10 mouse cellular contexts compared by ENCODE assay signal in genomic region chr1:74090329-74090728, GRCm38 (mm10). TPM values are rescaled to one million over a fixed set of nuclear protein-coding genes. Genes with fewer than 3 reads are reported as not detected.
DNase-seq lines count a peak whose midpoint lies in the region; ATAC-seq and TF ChIP-seq lines count a peak whose summit lies in the region.
"Had no signal": no experiment of that assay in that cellular context is flagged by ENCODE, and none has a peak within 500 bp of the region (broad histone marks: within the 10 kb centered on the region; RNA-seq: fewer than 3 reads in every experiment).

No protein-coding gene starts in this region.

- H3K27me3 ChIP-seq in heart, embryonic 15.5 days: no peaks in the 10 kb centered on the region; the same call in 1 of the 2 replicates
- peaks cover 53% of the 10 kb centered on the region for H3K27me3 ChIP-seq in E14TG2a.4 (ENCODE audit: insufficient read depth, low read length)
- no peaks in the 10 kb centered on the region for H3K27me3 ChIP-seq in embryonic facial prominence, embryonic 12.5 days
- no peaks in the 10 kb centered on the region for H3K27me3 ChIP-seq in limb, embryonic 13.5 days

- no peaks in the 10 kb centered on the region for H3K36me3 ChIP-seq in heart, embryonic 15.5 days
- no peaks in the 10 kb centered on the region for H3K36me3 ChIP-seq in E14TG2a.4 (ENCODE audit: insufficient read depth, low read length)
- H3K36me3 ChIP-seq in embryonic facial prominence, embryonic 12.5 days: no peaks in the 10 kb centered on the region
- H3K36me3 ChIP-seq in limb, embryonic 13.5 days: no peaks in the 10 kb centered on the region

- 45% methylated on average over 7 of the region's 7 CpGs for WGBS in heart, embryonic 15.5 days
- WGBS in embryonic facial prominence, embryonic 12.5 days: 11% methylated on average over 7 of the region's 7 CpGs
- 16% methylated on average over 7 of the region's 7 CpGs for WGBS in limb, embryonic 13.5 days

- TF ChIP-seq CTCF in E14TG2a.4 (conservative IDR thresholded peaks at IDR 0.05; ENCODE audit: low read length): no peak

- no peak for ATAC-seq in heart, embryonic 15.5 days (replicated peaks; ENCODE audit: insufficient number of reproducible peaks, insufficient read depth, low FRiP score, low read depth)
- no peak for ATAC-seq in embryonic facial prominence, embryonic 12.5 days (ENCODE audit: insufficient number of reproducible peaks, insufficient read depth, low FRiP score, low TSS enrichment)
- ATAC-seq in limb, embryonic 13.5 days (ENCODE audit: low FRiP score, low read depth): no peak
- no peak for ATAC-seq in megakaryocyte, adult 5-6 weeks (ENCODE audit: poor library complexity, severe bottlenecking)
- ATAC-seq in erythroid progenitor cell, adult 5-6 weeks (replicated peaks; ENCODE audit: low FRiP score, poor library complexity, severe bottlenecking): no peak

- intact Hi-C loops in heart, postnatal 10 days (cut with DNase I): no loop called here

- 0 out of 2 replicates have a peak overlapping the region, but pooled peaks have one; percentile 78 for H3K27ac ChIP-seq in heart, embryonic 15.5 days
- H3K27ac ChIP-seq in embryonic facial prominence, embryonic 12.5 days: peak overlapping the region; percentile 99
- peak overlapping the region; percentile 99; the same call in 1 of the 2 replicates for H3K27ac ChIP-seq in limb, embryonic 13.5 days

- peak overlapping the region; percentile 27 for H3K4me3 ChIP-seq in heart, embryonic 15.5 days
- 0 out of 2 replicates have a peak overlapping the region, but pooled peaks have one; percentile 17 for H3K4me3 ChIP-seq in E14TG2a.4 (replicated peaks; ENCODE audit: low read length)
- H3K4me3 ChIP-seq in embryonic facial prominence, embryonic 12.5 days: peak overlapping the region; percentile 46
- H3K4me3 ChIP-seq in limb, embryonic 13.5 days: peak overlapping the region; percentile 54

- no peaks in the 10 kb centered on the region for H3K9me3 ChIP-seq in heart, embryonic 15.5 days (replicated peaks)
- no peaks in the 10 kb centered on the region for H3K9me3 ChIP-seq in E14TG2a.4 (ENCODE audit: low read length)
- H3K9me3 ChIP-seq in embryonic facial prominence, embryonic 12.5 days: no peaks in the 10 kb centered on the region
- no peaks in the 10 kb centered on the region for H3K9me3 ChIP-seq in limb, embryonic 13.5 days

- DNase-seq in heart, postnatal 10 days: no peak
- DNase-seq in thymus, adult 18-20 months: no peak
- DNase-seq: cerebellum, adult 11-12 months; retina, postnatal 1 day had no signal

- H3K4me2 ChIP-seq in heart, embryonic 15.5 days: peak overlapping the region; percentile 49
- H3K4me2 ChIP-seq in embryonic facial prominence, embryonic 12.5 days (replicated peaks): peak overlapping the region; percentile 84
- peak overlapping the region; percentile 85 for H3K4me2 ChIP-seq in limb, embryonic 13.5 days (replicated peaks)

- peaks cover 38% of the 10 kb centered on the region for H3K4me1 ChIP-seq in heart, embryonic 15.5 days (replicated peaks)
- peaks cover 65% of the 10 kb centered on the region for H3K4me1 ChIP-seq in E14TG2a.4 (replicated peaks; ENCODE audit: low read depth, low read length)
- H3K4me1 ChIP-seq in embryonic facial prominence, embryonic 12.5 days: peaks cover 56% of the 10 kb centered on the region
- H3K4me1 ChIP-seq in limb, embryonic 13.5 days: peaks cover 80% of the 10 kb centered on the region

- peak overlapping the region; percentile 5; the same call in 1 of the 2 replicates for H3K9ac ChIP-seq in heart, embryonic 15.5 days
- peak overlapping the region; percentile 68 for H3K9ac ChIP-seq in embryonic facial prominence, embryonic 12.5 days
- peak overlapping the region; percentile 73 for H3K9ac ChIP-seq in limb, embryonic 13.5 days

RNA-seq across cellular contexts. Expression of gene Tns1, which starts 33.9 kb away (rescaled TPM):
- polyA plus RNA-seq in heart, embryonic 15.5 days (2015; fragmentation: Nextera tagmentation; extraction: Ambion mirVana): 121 and 140 TPM in 2 replicates
- total RNA-seq in heart, postnatal 10 days (2021): 100 to 1,000 TPM; 532 to 688 TPM
- polyA plus RNA-seq in embryonic facial prominence, embryonic 12.5 days (2016; fragmentation: Nextera tagmentation; extraction: Ambion mirVana): 38.8 and 39.4 TPM in 2 replicates
- 44.4 and 45.1 TPM in 2 replicates for polyA plus RNA-seq in limb, embryonic 13.5 days (2015; fragmentation: Nextera tagmentation; extraction: Ambion mirVana)
- total RNA-seq in megakaryocyte, adult 5-6 weeks (2015): 4.9 and 5.5 TPM in 2 replicates
- 2.9 and 3.2 TPM in 2 replicates for total RNA-seq in megakaryocyte, adult 5-6 weeks (2017)
- 20.5 and 21.6 TPM in 2 replicates for total RNA-seq in erythroid progenitor cell, adult 5-6 weeks (2015; ENCODE audit: low replicate concordance)
- total RNA-seq in erythroid progenitor cell, adult 5-6 weeks (2017; ENCODE audit: low replicate concordance): 20.0 and 49.5 TPM in 2 replicates

RNA-seq across cellular contexts. Expression of gene Rufy4, which starts 35.0 kb away (rescaled TPM):
- 0.43 and 0.49 TPM in 2 replicates for polyA plus RNA-seq in heart, embryonic 15.5 days (2015; fragmentation: Nextera tagmentation; extraction: Ambion mirVana)
- total RNA-seq in heart, postnatal 10 days (2021): 1 to 10 TPM; 1.2 to 1.5 TPM
- polyA plus RNA-seq in embryonic facial prominence, embryonic 12.5 days (2016; fragmentation: Nextera tagmentation; extraction: Ambion mirVana): 0.22 and 0.26 TPM in 2 replicates
- polyA plus RNA-seq in limb, embryonic 13.5 days (2015; fragmentation: Nextera tagmentation; extraction: Ambion mirVana): 0.15 and 0.33 TPM in 2 replicates
- total RNA-seq in megakaryocyte, adult 5-6 weeks (2015): 0.25 and 0.38 TPM in 2 replicates
- 1.1 and 2.5 TPM in 2 replicates for total RNA-seq in megakaryocyte, adult 5-6 weeks (2017)
- not detected in 2 replicates for total RNA-seq in erythroid progenitor cell, adult 5-6 weeks (2015; ENCODE audit: low replicate concordance)
- 0.13 TPM in 1 of 2 replicates, not detected in the other for total RNA-seq in erythroid progenitor cell, adult 5-6 weeks (2017; ENCODE audit: low replicate concordance)

Comparison
In these comparisons a context has a peak if more than half of its experiments do, and no peak if none do; other contexts are left out.
1. H3K9ac ChIP-seq: peak in every context shown above with its lines; median percentile 73 in limb, embryonic 13.5 days; 68 in embryonic facial prominence, embryonic 12.5 days; 5 in heart, embryonic 15.5 days.
2. RNA of gene Tns1, which starts 33.9 kb away (total RNA-seq): 532 to 688 TPM in heart, postnatal 10 days; 20.0 to 49.5 TPM in erythroid progenitor cell, adult 5-6 weeks and 2.9 to 5.5 TPM in megakaryocyte, adult 5-6 weeks; every median in the first group is over 10 times any median in the second.
3. Peak in every context shown above with its lines, with median percentiles within 50 percentile points of each other: H3K27ac ChIP-seq, H3K4me2 ChIP-seq and H3K4me3 ChIP-seq.